Mouse (Mus musculus): ENCODE measurements around the gene Sco1. TPM values are rescaled to one million over a fixed set of nuclear protein-coding genes. Genes with fewer than 3 reads are reported as not detected.

Gene Sco1
- total and polyA plus RNA-seq, 2 experiments from 2014 or later: 12.4 to 14.7 TPM

- peaks cover 17% of the 10 kb centered on the region for H3K36me3 ChIP-seq (ENCODE audit: insufficient read depth, low read length)
- no peak for TF ChIP-seq CTCF (IDR thresholded peaks at IDR 0.05)
- H3K4me1 ChIP-seq (ENCODE audit: insufficient read depth, low read length): no peaks in the 10 kb centered on the region
- H3K4me3 ChIP-seq (ENCODE audit: low read depth, low read length): no peak overlapping the region
- 92% methylated on average over 6 of the region's 6 CpGs for WGBS
- DNase-seq (ENCODE audit: low spot score) (no peak), ATAC-seq (ENCODE audit: low FRiP score) (no peak)
- no peaks in the 10 kb centered on the region for H3K27me3 ChIP-seq (ENCODE audit: insufficient read depth, low read length)
- H3K9ac ChIP-seq (replicated peaks; ENCODE audit: low read length, poor library complexity, severe bottlenecking): no peak overlapping the region
- H3K27ac ChIP-seq (ENCODE audit: low read depth, low read length): no peak overlapping the region
- H3K4me2 ChIP-seq (ENCODE audit: low read depth, low read length, poor library complexity, severe bottlenecking): no peak overlapping the region
- no peaks in the 10 kb centered on the region for H3K9me3 ChIP-seq (ENCODE audit: low read length)
Measured at GRCm38 (mm10) chr11:67036229-67036628, 16.2 kb upstream of the Sco1 start.

GRCm38 (mm10) chr11:67036892-67037291, 15.6 kb upstream of the Sco1 start:
- TF ChIP-seq CTCF (IDR thresholded peaks at IDR 0.05): no peak
- no peak for DNase-seq (ENCODE audit: low spot score)
- Histone ChIP-seq H3K27ac (ENCODE audit: low read depth, low read length) (no peak overlapping the region), H3K4me1 (ENCODE audit: insufficient read depth, low read length) (no peaks in the 10 kb centered on the region), H3K9ac (replicated peaks; ENCODE audit: low read length, poor library complexity, severe bottlenecking) (no peak overlapping the region), H3K4me3 (ENCODE audit: low read depth, low read length) (no peak overlapping the region), H3K9me3 (ENCODE audit: low read length) (no peaks in the 10 kb centered on the region), H3K27me3 (ENCODE audit: insufficient read depth, low read length) (no peaks in the 10 kb centered on the region), H3K36me3 (ENCODE audit: insufficient read depth, low read length) (peaks cover 23% of the 10 kb centered on the region), H3K4me2 (ENCODE audit: low read depth, low read length, poor library complexity, severe bottlenecking) (no peak overlapping the region)
- ATAC-seq (ENCODE audit: low FRiP score): no peak
- WGBS: 94% methylated on average over 9 of the region's 9 CpGs

GRCm38 (mm10) chr11:67039799-67040198, 12.7 kb upstream of the Sco1 start:
- ATAC-seq (ENCODE audit: low FRiP score): no peak
- H3K4me2 ChIP-seq (ENCODE audit: low read depth, low read length, poor library complexity, severe bottlenecking): no peak overlapping the region
- DNase-seq (ENCODE audit: low spot score): no peak
- no peaks in the 10 kb centered on the region for H3K9me3 ChIP-seq (ENCODE audit: low read length)
- WGBS: 92% methylated on average over 3 of the region's 3 CpGs
- H3K27ac ChIP-seq (ENCODE audit: low read depth, low read length): no peak overlapping the region
- peak; percentile 29 for TF ChIP-seq CTCF (IDR thresholded peaks at IDR 0.05)
- no peak overlapping the region for H3K9ac ChIP-seq (replicated peaks; ENCODE audit: low read length, poor library complexity, severe bottlenecking)
- no peak overlapping the region for H3K4me3 ChIP-seq (ENCODE audit: low read depth, low read length)
- H3K27me3 ChIP-seq (ENCODE audit: insufficient read depth, low read length): no peaks in the 10 kb centered on the region
- H3K4me1 ChIP-seq (ENCODE audit: insufficient read depth, low read length): no peaks in the 10 kb centered on the region
- H3K36me3 ChIP-seq (ENCODE audit: insufficient read depth, low read length): peaks cover 23% of the 10 kb centered on the region

- peaks cover 23% of the 10 kb centered on the region for H3K36me3 ChIP-seq (ENCODE audit: insufficient read depth, low read length)
- no peak overlapping the region for H3K4me2 ChIP-seq (ENCODE audit: low read depth, low read length, poor library complexity, severe bottlenecking)
- H3K4me1 ChIP-seq (ENCODE audit: insufficient read depth, low read length): no peaks in the 10 kb centered on the region
- no peaks in the 10 kb centered on the region for H3K27me3 ChIP-seq (ENCODE audit: insufficient read depth, low read length)
- no peak overlapping the region for H3K4me3 ChIP-seq (ENCODE audit: low read depth, low read length)
- H3K9me3 ChIP-seq (ENCODE audit: low read length): no peaks in the 10 kb centered on the region
- TF ChIP-seq CTCF (IDR thresholded peaks at IDR 0.05): no peak
- DNase-seq (ENCODE audit: low spot score) (no peak), ATAC-seq (ENCODE audit: low FRiP score) (no peak)
- no peak overlapping the region for H3K9ac ChIP-seq (replicated peaks; ENCODE audit: low read length, poor library complexity, severe bottlenecking)
- H3K27ac ChIP-seq (ENCODE audit: low read depth, low read length): no peak overlapping the region
- WGBS: 97% methylated on average over 6 of the region's 6 CpGs
Measured at GRCm38 (mm10) chr11:67040483-67040882, 12.0 kb upstream of the Sco1 start.

GRCm38 (mm10) chr11:67043007-67043406, 9.5 kb upstream of the Sco1 start:
- Histone ChIP-seq H3K27ac (ENCODE audit: low read depth, low read length) (no peak overlapping the region), H3K36me3 (ENCODE audit: insufficient read depth, low read length) (peaks cover 23% of the 10 kb centered on the region), H3K4me2 (ENCODE audit: low read depth, low read length, poor library complexity, severe bottlenecking) (no peak overlapping the region), H3K27me3 (ENCODE audit: insufficient read depth, low read length) (no peaks in the 10 kb centered on the region), H3K9ac (replicated peaks; ENCODE audit: low read length, poor library complexity, severe bottlenecking) (no peak overlapping the region), H3K9me3 (ENCODE audit: low read length) (no peaks in the 10 kb centered on the region), H3K4me3 (ENCODE audit: low read depth, low read length) (no peak overlapping the region), H3K4me1 (ENCODE audit: insufficient read depth, low read length) (no peaks in the 10 kb centered on the region)
- ATAC-seq (ENCODE audit: low FRiP score): no peak
- 42% methylated on average over 8 of the region's 8 CpGs for WGBS
- no peak for TF ChIP-seq CTCF (IDR thresholded peaks at IDR 0.05)
- DNase-seq (ENCODE audit: low spot score): no peak

- peaks cover 20% of the 10 kb centered on the region for H3K36me3 ChIP-seq (ENCODE audit: insufficient read depth, low read length)
- ATAC-seq (ENCODE audit: low FRiP score): no peak
- no peak overlapping the region for H3K4me2 ChIP-seq (ENCODE audit: low read depth, low read length, poor library complexity, severe bottlenecking)
- DNase-seq (ENCODE audit: low spot score): no peak
- H3K9me3 ChIP-seq (ENCODE audit: low read length): no peaks in the 10 kb centered on the region
- no peak for TF ChIP-seq CTCF (IDR thresholded peaks at IDR 0.05)
- no peaks in the 10 kb centered on the region for H3K4me1 ChIP-seq (ENCODE audit: insufficient read depth, low read length)
- 82% methylated on average over 6 of the region's 6 CpGs for WGBS
- H3K9ac ChIP-seq (replicated peaks; ENCODE audit: low read length, poor library complexity, severe bottlenecking): no peak overlapping the region
- no peak overlapping the region for H3K4me3 ChIP-seq (ENCODE audit: low read depth, low read length)
- H3K27ac ChIP-seq (ENCODE audit: low read depth, low read length): no peak overlapping the region
- H3K27me3 ChIP-seq (ENCODE audit: insufficient read depth, low read length): no peaks in the 10 kb centered on the region
Measured at GRCm38 (mm10) chr11:67044959-67045358, 7.5 kb upstream of the Sco1 start.
